ENCODE assay signal across 18 mouse cellular contexts in genomic region chr10:3729666-3730065, GRCm38 (mm10). TPM values are rescaled to one million over a fixed set of nuclear protein-coding genes. Genes with fewer than 3 reads are reported as not detected.
A peak's percentile ranks its signal among the peaks of the same experiment; 100 is the strongest.
DNase-seq lines count a peak whose midpoint lies in the region; ATAC-seq lines count a peak whose summit lies in the region.
"Had no signal": no experiment of that assay in that cellular context is flagged by ENCODE, and none has a peak within 500 bp of the region (broad histone marks: within the 10 kb centered on the region; RNA-seq: fewer than 3 reads in every experiment).

No protein-coding gene starts in this region.

- no peaks in the 10 kb centered on the region for H3K36me3 ChIP-seq in kidney, embryonic 14.5 days (ENCODE audit: control insufficient read depth, insufficient read depth, low read length)
- H3K36me3 ChIP-seq in embryonic facial prominence, embryonic 12.5 days, result no peaks in the 10 kb centered on the region
- no peaks in the 10 kb centered on the region for H3K36me3 ChIP-seq in kidney, embryonic 16.5 days (ENCODE audit: insufficient read depth, low read length)
- H3K36me3 ChIP-seq: heart, embryonic 12.5 days had no signal

- H3K9ac ChIP-seq in kidney, embryonic 14.5 days (ENCODE audit: low read depth, low read length), result no peak overlapping the region
- no peak overlapping the region for H3K9ac ChIP-seq in embryonic facial prominence, embryonic 12.5 days
- no peak overlapping the region for H3K9ac ChIP-seq in kidney, embryonic 16.5 days (replicated peaks; ENCODE audit: low read length)
- H3K9ac ChIP-seq: forebrain, embryonic 13.5 days; forebrain, postnatal 0 days; heart, embryonic 12.5 days had no signal

- H3K4me2 ChIP-seq in kidney, embryonic 14.5 days (replicated peaks; ENCODE audit: low read depth, low read length), result no peak overlapping the region
- no peak overlapping the region for H3K4me2 ChIP-seq in embryonic facial prominence, embryonic 12.5 days (replicated peaks)
- H3K4me2 ChIP-seq in kidney, embryonic 16.5 days (replicated peaks; ENCODE audit: low read depth, low read length), result no peak overlapping the region
- H3K4me2 ChIP-seq: forebrain, embryonic 13.5 days; heart, embryonic 12.5 days had no signal

- H3K4me3 ChIP-seq in kidney, embryonic 14.5 days (ENCODE audit: low read length), result no peak overlapping the region
- no peak overlapping the region for H3K4me3 ChIP-seq in embryonic facial prominence, embryonic 12.5 days
- no peak overlapping the region for H3K4me3 ChIP-seq in kidney, embryonic 16.5 days (ENCODE audit: low read length)
- H3K4me3 ChIP-seq: forebrain, embryonic 13.5 days; heart, embryonic 12.5 days had no signal

- H3K27me3 ChIP-seq in kidney, embryonic 14.5 days (ENCODE audit: control insufficient read depth, insufficient read depth, low read length), result no peaks in the 10 kb centered on the region
- H3K27me3 ChIP-seq in embryonic facial prominence, embryonic 12.5 days, result no peaks in the 10 kb centered on the region
- no peaks in the 10 kb centered on the region for H3K27me3 ChIP-seq in kidney, embryonic 16.5 days (ENCODE audit: insufficient read depth, low read length)
- H3K27me3 ChIP-seq: forebrain, embryonic 13.5 days; heart, embryonic 12.5 days had no signal

- no peak for ATAC-seq in kidney, embryonic 14.5 days (ENCODE audit: low FRiP score, low TSS enrichment)
- no peak for ATAC-seq in embryonic facial prominence, embryonic 12.5 days (ENCODE audit: insufficient number of reproducible peaks, insufficient read depth, low FRiP score, low TSS enrichment)
- 0 out of 2 replicates have a peak, but pooled peaks have one; percentile 57 for ATAC-seq in kidney, embryonic 16.5 days (ENCODE audit: low FRiP score, low TSS enrichment)
- no peak for ATAC-seq in activated CD4-positive, CD25-positive, alpha-beta regulatory T cell, adult 4 months
- ATAC-seq: forebrain, embryonic 13.5 days; forebrain, postnatal 0 days; hindbrain, embryonic 16.5 days; inflammation-experienced regulatory T-cells, adult 6 months; Patski had no signal

- H3K4me1 ChIP-seq in kidney, embryonic 14.5 days (ENCODE audit: control insufficient read depth, insufficient read depth, low read length), result no peaks in the 10 kb centered on the region
- peaks cover 19% of the 10 kb centered on the region for H3K4me1 ChIP-seq in embryonic facial prominence, embryonic 12.5 days
- no peaks in the 10 kb centered on the region for H3K4me1 ChIP-seq in kidney, embryonic 16.5 days (ENCODE audit: insufficient read depth, low read length)
- H3K4me1 ChIP-seq: heart, embryonic 12.5 days had no signal

- WGBS in kidney, embryonic 14.5 days, result 53% methylated on average over 3 of the region's 3 CpGs
- WGBS in embryonic facial prominence, embryonic 12.5 days, result 54% methylated on average over 3 of the region's 3 CpGs
- 56% methylated on average over 3 of the region's 3 CpGs for WGBS in kidney, embryonic 16.5 days

- H3K9me3 ChIP-seq in kidney, embryonic 14.5 days (ENCODE audit: control insufficient read depth, low read length), result no peaks in the 10 kb centered on the region
- H3K9me3 ChIP-seq in embryonic facial prominence, embryonic 12.5 days, result no peaks in the 10 kb centered on the region
- no peaks in the 10 kb centered on the region for H3K9me3 ChIP-seq in kidney, embryonic 16.5 days (ENCODE audit: low read length)
- H3K9me3 ChIP-seq: forebrain, embryonic 13.5 days; heart, embryonic 12.5 days had no signal

- H3K27ac ChIP-seq in kidney, embryonic 14.5 days (ENCODE audit: low read depth, low read length), result no peak overlapping the region
- peak overlapping the region; percentile 37; the same call in 1 of the 2 replicates for H3K27ac ChIP-seq in embryonic facial prominence, embryonic 12.5 days
- no peak overlapping the region for H3K27ac ChIP-seq in kidney, embryonic 16.5 days (ENCODE audit: low read length)
- H3K27ac ChIP-seq: forebrain, embryonic 13.5 days had no signal

- peak; percentile 33 for DNase-seq in kidney, adult 11 months
- peak; percentile 43 for DNase-seq in R1 (ENCODE audit: low read depth, low spot score)
- no peak for DNase-seq in adrenal gland, postnatal 4 days (ENCODE audit: low spot score in 2 of 2)
- no peak for DNase-seq in adrenal gland, postnatal 14 days
- DNase-seq: adrenal gland, postnatal 10 days; cerebellum, adult 18-20 months; cerebellum, postnatal 14 days; forebrain, postnatal 0 days; gastrocnemius, postnatal 14 days had no signal

RNA-seq across cellular contexts. Expression of gene Plekhg1, which starts 10.5 kb away (rescaled TPM):
- 11.7 and 16.9 TPM in 2 replicates for polyA plus RNA-seq in kidney, embryonic 14.5 days (2014; fragmentation: Nextera tagmentation; extraction: Ambion mirVana)
- polyA plus RNA-seq in embryonic facial prominence, embryonic 12.5 days (2016; fragmentation: Nextera tagmentation; extraction: Ambion mirVana), result 19.1 and 19.2 TPM in 2 replicates
- polyA plus RNA-seq in kidney, embryonic 16.5 days (2015; fragmentation: Nextera tagmentation; extraction: Ambion mirVana), result 14.4 and 17.7 TPM in 2 replicates
- total RNA-seq in adrenal gland, postnatal 4 days (2021), result 10 to 100 TPM; 12.0 to 15.4 TPM
- polyA plus RNA-seq in activated CD4-positive, CD25-positive, alpha-beta regulatory T cell, adult 4 months (2017; shearing (Covaris generic)), result under 1 TPM in 1 of 2 experiments, not detected in 1; 0.28 TPM
- total RNA-seq in adrenal gland, postnatal 14 days (2021), result 9.8 and 11.5 TPM in 2 replicates

Comparison
In these comparisons a context has a peak if more than half of its experiments do, and no peak if none do; other contexts are left out.
1. DNase-seq: peak in kidney, adult 11 months (single experiment) and R1 (single experiment); none in adrenal gland, postnatal 4 days (0 of 2) and adrenal gland, postnatal 14 days (single experiment).